Mouse (Mus musculus): Measurements from ENCODE around the gene Plekha3. TPM values are rescaled to one million over a fixed set of nuclear protein-coding genes. Genes with fewer than 3 reads are reported as not detected.

Gene Plekha3
- polyA plus RNA-seq, 1 experiment from 2014 or later, result 15.3 TPM

GRCm38 (mm10) chr2:76714984-76715383, 39.9 kb downstream of the Plekha3 start:
- H3K9me3 ChIP-seq (ENCODE audit: control insufficient read depth, low read length), result peaks cover 42% of the 10 kb centered on the region
- no peaks in the 10 kb centered on the region for H3K36me3 ChIP-seq (ENCODE audit: control insufficient read depth, insufficient read depth, low read length)
- 73% methylated on average over 8 of the region's 8 CpGs for WGBS
- H3K4me2 ChIP-seq (replicated peaks; ENCODE audit: low read depth, low read length), result no peak overlapping the region
- no peak for ATAC-seq (ENCODE audit: low FRiP score, low TSS enrichment)
- H3K4me1 ChIP-seq (ENCODE audit: control insufficient read depth, insufficient read depth, low read length), result no peaks in the 10 kb centered on the region
- no peak overlapping the region for H3K27ac ChIP-seq (ENCODE audit: low read depth, low read length)
- no peak overlapping the region for H3K9ac ChIP-seq (ENCODE audit: low read depth, low read length)
- H3K4me3 ChIP-seq (ENCODE audit: low read length), result no peak overlapping the region
- no peaks in the 10 kb centered on the region for H3K27me3 ChIP-seq (ENCODE audit: control insufficient read depth, insufficient read depth, low read length)

DNA sequence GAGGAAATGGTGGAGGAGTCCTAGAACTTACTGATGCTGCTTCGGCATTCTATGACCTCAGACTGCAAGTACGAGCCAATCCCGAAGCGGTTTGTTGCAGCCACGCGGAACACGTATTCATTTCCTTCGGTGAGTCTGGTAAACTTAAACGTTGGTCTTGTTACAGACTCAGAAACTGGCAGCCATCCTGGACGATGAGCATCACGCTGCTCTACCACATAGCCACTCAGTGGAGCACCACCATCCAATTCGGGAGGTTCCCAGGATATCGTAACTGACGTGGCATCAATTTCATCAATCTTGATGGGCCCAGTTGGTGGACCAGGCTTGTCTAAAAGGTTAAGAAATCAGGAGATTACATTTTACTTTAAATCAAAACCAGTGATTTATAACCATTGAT, 44.6 kb downstream of the Plekha3 start:
- Histone ChIP-seq H3K4me1 (ENCODE audit: control insufficient read depth, insufficient read depth, low read length) (no peaks in the 10 kb centered on the region), H3K9me3 (ENCODE audit: control insufficient read depth, low read length) (peaks cover 21% of the 10 kb centered on the region; the same call in 1 of the 2 replicates), H3K9ac (ENCODE audit: low read depth, low read length) (no peak overlapping the region), H3K27me3 (ENCODE audit: control insufficient read depth, insufficient read depth, low read length) (no peaks in the 10 kb centered on the region), H3K36me3 (ENCODE audit: control insufficient read depth, insufficient read depth, low read length) (no peaks in the 10 kb centered on the region), H3K4me2 (replicated peaks; ENCODE audit: low read depth, low read length) (no peak overlapping the region), H3K27ac (ENCODE audit: low read depth, low read length) (no peak overlapping the region), H3K4me3 (ENCODE audit: low read length) (no peak overlapping the region)
- no peak for ATAC-seq (ENCODE audit: low FRiP score, low TSS enrichment)
- 96% methylated on average over 14 of the region's 14 CpGs for WGBS

Other genes starting within 250 kb of the Plekha3 start
- gene Prkra, start 27.3 kb upstream of the Plekha3 start, polyA plus RNA-seq (2014; fragmentation: Nextera tagmentation; extraction: Ambion mirVana), result 89.4 and 94.3 TPM in 2 replicates
- gene Pjvk, start 26.8 kb upstream of the Plekha3 start, polyA plus RNA-seq (2014; fragmentation: Nextera tagmentation; extraction: Ambion mirVana), result 1.2 and 1.9 TPM in 2 replicates
- 57.5 and 73.4 TPM in 2 replicates for gene Fkbp7, start 2.2 kb upstream of the Plekha3 start, polyA plus RNA-seq (2014; fragmentation: Nextera tagmentation; extraction: Ambion mirVana)

Data from kidney, embryonic 14.5 days (tissue).